Mouse (Mus musculus): ENCODE results near the gene Gm5127. TPM values are rescaled to one million over a fixed set of nuclear protein-coding genes. Genes with fewer than 3 reads are reported as not detected.

Gm5127 gene
- total RNA-seq, 2 experiments from 2014 or later = 0.19 TPM; not detected in 1

Small RNA genes within 50 kb of the gene (microRNA-seq; reads per million reads assigned to microRNA genes)
- gene Gm22102 = 0 reads per million in 2 experiments

Other genes starting within 250 kb of the Gm5127 start
- not detected for gene Fndc3c1, start 97.8 kb upstream of the Gm5127 start, total RNA-seq (2021)
- under 1 TPM; 0.47 to 0.52 TPM for gene Cysltr1, start 20.5 kb downstream of the Gm5127 start, total RNA-seq (2021)

Data from layer of hippocampus, postnatal 25 days (tissue).